Comparison of ENCODE assay signal across 8 mouse cellular contexts in the genomic region with DNA sequence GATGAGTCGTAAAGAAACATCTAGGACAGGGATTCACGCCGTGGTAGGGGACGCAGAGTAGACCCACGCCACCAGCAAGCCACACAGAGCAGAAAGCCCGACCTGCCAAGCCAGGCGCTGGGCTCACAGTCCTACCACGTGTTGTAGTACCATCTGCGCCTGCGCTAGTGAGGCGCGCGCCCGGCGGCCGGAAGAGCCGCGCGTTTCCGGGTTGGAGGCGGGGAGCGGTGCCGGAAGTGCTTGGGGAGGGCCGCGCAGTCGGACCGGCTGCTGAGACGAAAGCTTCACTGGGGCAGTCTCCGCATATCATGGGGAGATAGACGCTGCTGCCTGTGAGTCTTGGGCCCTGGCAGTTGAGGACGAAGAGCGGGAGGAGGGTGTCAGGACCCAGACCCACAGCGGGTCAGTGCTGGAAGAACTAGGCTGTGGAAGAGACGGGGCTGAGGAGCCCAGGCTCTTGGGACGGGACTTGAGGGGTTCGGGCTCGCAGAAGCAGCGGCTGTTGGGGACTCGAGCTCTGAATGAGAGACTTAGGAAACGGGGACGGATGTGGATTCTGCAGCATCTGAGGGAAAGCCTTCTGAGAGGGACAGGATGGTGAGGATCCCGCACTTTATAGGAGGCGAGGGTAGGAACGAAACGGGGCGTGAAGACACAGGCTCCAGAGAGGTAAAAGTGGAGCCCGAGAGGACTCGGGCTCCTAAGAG. TPM values are rescaled to one million over a fixed set of nuclear protein-coding genes. Genes with fewer than 3 reads are reported as not detected.
DNase-seq lines count a peak whose midpoint lies in the region; TF ChIP-seq lines count a peak whose summit lies in the region.

TSS of gene Taf12 (plus strand) at position 220 of the 707 bp plus-strand sequence.

- H3K27me3 ChIP-seq in megakaryocyte, embryonic 14.5 days (replicated peaks): no peaks in the 10 kb centered on the region

- peak within 1 kb of the TSS; percentile 96 for H3K27ac ChIP-seq in gastrocnemius, adult 2 months

- H3K4me1 ChIP-seq in megakaryocyte, embryonic 14.5 days: peaks cover 57% of the 10 kb centered on the region

- peak; percentile 89 for DNase-seq in WW6 (ENCODE audit: low read depth, low spot score)
- DNase-seq in cerebellum, postnatal 4 days (ENCODE audit: low spot score in 2 of 2): peak; percentile 81 to 91
- peak; percentile 95 for DNase-seq in gastrocnemius, adult 2 months
- DNase-seq in hindlimb bud, embryonic 11.5 days (ENCODE audit: extremely low spot score, low read depth, low spot score): peak; percentile 73
- peak; percentile 84 to 89 for DNase-seq in left cerebral cortex, adult 8-10 months (ENCODE audit: low spot score in 2 of 2)
- DNase-seq in right cerebral cortex, postnatal 10 days (ENCODE audit: low spot score in 2 of 2): peak; percentile 96
- DNase-seq in urinary bladder, postnatal 25 days (ENCODE audit: low spot score): peak; percentile 89

- intact Hi-C loops in gastrocnemius, adult 2 months (cut with DNase I): loop anchor here (2.0 to 10.0 kb wide), 3 partner anchors 30 to 240 kb away; partner anchors contain the start of genes Phactr4 and Sesn2

- H3K36me3 ChIP-seq in megakaryocyte, embryonic 14.5 days (replicated peaks; ENCODE audit: low read length): peaks cover 8% of the 10 kb centered on the region

- TF ChIP-seq CTCF in gastrocnemius, adult 2 months (IDR thresholded peaks at IDR 0.05): no peak

- no peaks in the 10 kb centered on the region for H3K9me3 ChIP-seq in megakaryocyte, embryonic 14.5 days

- peak within 1 kb of the TSS; percentile 90 for H3K4me3 ChIP-seq in gastrocnemius, adult 2 months
- H3K4me3 ChIP-seq in megakaryocyte, embryonic 14.5 days (replicated peaks): peak within 1 kb of the TSS; percentile 98

RNA-seq across cellular contexts. Expression of gene Taf12, which starts in this region (rescaled TPM):
- total RNA-seq in gastrocnemius, adult 2 months (2021): 10 to 100 TPM; 34.7 to 38.4 TPM
- 10 to 100 TPM; 15.7 to 22.4 (median 20.4) TPM for total RNA-seq in left cerebral cortex, adult 8-10 months (2022)
- polyA plus RNA-seq in megakaryocyte, embryonic 14.5 days (2012; ENCODE audit: insufficient read depth, low replicate concordance): 0.87 and 14.0 TPM in 2 replicates

Comparison
In these comparisons a context has a peak if more than half of its experiments do, and no peak if none do; other contexts are left out.
1. Peak in every context shown above with its lines: DNase-seq, H3K4me3 ChIP-seq and H3K27ac ChIP-seq.